Mouse (Mus musculus): Measurements from ENCODE around the gene Gpr155.

DNA sequence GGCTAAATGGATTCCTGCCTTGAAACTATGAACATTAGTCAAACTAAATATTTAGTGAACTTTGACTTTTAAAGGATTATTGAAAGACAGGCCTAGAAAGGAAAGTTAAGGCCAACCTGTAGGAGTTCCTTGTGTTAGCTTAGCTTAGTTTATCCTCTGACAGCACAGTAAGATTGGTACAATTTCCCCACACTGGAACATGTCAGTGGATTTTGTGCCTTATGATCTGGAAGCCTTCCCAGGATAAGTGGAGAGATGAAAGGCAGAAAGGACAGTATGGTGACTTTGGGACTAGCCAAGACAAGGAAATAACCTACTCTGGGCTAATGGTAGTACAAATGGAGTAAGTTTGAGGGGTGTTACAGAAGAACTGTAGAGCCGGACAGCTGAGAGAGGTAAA, 1.4 kb upstream of the Gpr155 start:
- TF ChIP-seq POLR2A (IDR thresholded peaks at IDR 0.05; ENCODE audit: control insufficient read depth in 1 of 2, insufficient read depth in 1 of 2, low read depth in 1 of 2, low read length in 2 of 2, poor library complexity in 1 of 2) (no peak), MEF2A (IDR thresholded peaks at IDR 0.05; ENCODE audit: extremely low read depth, insufficient replicate concordance, low read depth, low read length, poor library complexity, severe bottlenecking) (no peak), POLR2AphosphoS2 (IDR thresholded peaks at IDR 0.05; ENCODE audit: low read length) (no peak), GATA1 (IDR thresholded peaks at IDR 0.05; ENCODE audit: low read depth, low read length) (no peak), GABPA (IDR thresholded peaks at IDR 0.05; ENCODE audit: low read depth, low read length) (no peak), JUND (IDR thresholded peaks at IDR 0.05; ENCODE audit: low read depth, low read length) (no peak), E2F4 (IDR thresholded peaks at IDR 0.05; ENCODE audit: borderline replicate concordance, low read depth, low read length) (no peak)

All from MEL (cell line).